Comparison of ENCODE assay signal across 14 mouse cellular contexts in genomic region chr12:105898580-105899293, GRCm38 (mm10).
DNase-seq lines count a peak whose midpoint lies in the region; ATAC-seq lines count a peak whose summit lies in the region.
"Had no signal": no experiment of that assay in that cellular context is flagged by ENCODE, and none has a peak within 500 bp of the region (broad histone marks: within the 10 kb centered on the region; RNA-seq: fewer than 3 reads in every experiment).

No protein-coding gene starts in this region.

- H3K4me3 ChIP-seq in forebrain, embryonic 13.5 days = no peak overlapping the region
- H3K4me3 ChIP-seq in hindbrain, embryonic 16.5 days (ENCODE audit: low read length) = no peak overlapping the region
- no peak overlapping the region for H3K4me3 ChIP-seq in neural tube, embryonic 13.5 days
- H3K4me3 ChIP-seq: heart, embryonic 15.5 days; intestine, embryonic 15.5 days; liver, embryonic 13.5 days had no signal

- WGBS in forebrain, embryonic 13.5 days = 22% methylated on average over 12 of the region's 12 CpGs
- WGBS in hindbrain, embryonic 16.5 days = 32% methylated on average over 12 of the region's 12 CpGs
- WGBS in neural tube, embryonic 13.5 days = 35% methylated on average over 12 of the region's 12 CpGs

- peak overlapping the region; percentile 94 for H3K27ac ChIP-seq in forebrain, embryonic 13.5 days
- peak overlapping the region; percentile 77 for H3K27ac ChIP-seq in hindbrain, embryonic 16.5 days (ENCODE audit: low read depth, low read length)
- H3K27ac ChIP-seq in neural tube, embryonic 13.5 days (replicated peaks) = peak overlapping the region; percentile 78
- H3K27ac ChIP-seq: heart, embryonic 15.5 days; intestine, embryonic 15.5 days; liver, embryonic 13.5 days; stomach, postnatal 0 days had no signal

- peak overlapping the region; percentile 45 for H3K4me2 ChIP-seq in forebrain, embryonic 13.5 days
- H3K4me2 ChIP-seq in hindbrain, embryonic 16.5 days (ENCODE audit: low read length) = peak overlapping the region; percentile 31
- peak overlapping the region; percentile 11; the same call in 1 of the 2 replicates for H3K4me2 ChIP-seq in neural tube, embryonic 13.5 days
- H3K4me2 ChIP-seq: heart, embryonic 15.5 days; intestine, embryonic 15.5 days; liver, embryonic 13.5 days had no signal

- peaks cover 41% of the 10 kb centered on the region for H3K9me3 ChIP-seq in forebrain, embryonic 13.5 days (replicated peaks)
- peaks cover 31% of the 10 kb centered on the region for H3K9me3 ChIP-seq in hindbrain, embryonic 16.5 days (ENCODE audit: control insufficient read depth, low read length)
- H3K9me3 ChIP-seq in neural tube, embryonic 13.5 days = peaks cover 33% of the 10 kb centered on the region

- no peak overlapping the region for H3K9ac ChIP-seq in forebrain, embryonic 13.5 days
- H3K9ac ChIP-seq in hindbrain, embryonic 16.5 days (ENCODE audit: low read depth, low read length) = no peak overlapping the region
- no peak overlapping the region for H3K9ac ChIP-seq in neural tube, embryonic 13.5 days
- H3K9ac ChIP-seq: heart, embryonic 15.5 days; intestine, embryonic 15.5 days; liver, embryonic 13.5 days had no signal

- peaks cover 17% of the 10 kb centered on the region for H3K36me3 ChIP-seq in forebrain, embryonic 13.5 days (ENCODE audit: poor library complexity, severe bottlenecking)
- no peaks in the 10 kb centered on the region; the same call in 1 of the 2 replicates for H3K36me3 ChIP-seq in hindbrain, embryonic 16.5 days (ENCODE audit: control insufficient read depth, insufficient read depth, low read length)
- no peaks in the 10 kb centered on the region for H3K36me3 ChIP-seq in neural tube, embryonic 13.5 days
- H3K36me3 ChIP-seq: heart, embryonic 15.5 days; intestine, embryonic 15.5 days; liver, embryonic 13.5 days had no signal

- peak; percentile 29 for DNase-seq in embryo, embryonic 11 days
- no peak for DNase-seq in embryo, embryonic 9.5 days (ENCODE audit: extremely low spot score)
- no peak for DNase-seq in heart, postnatal 4 days
- DNase-seq in thymus, postnatal 10 days (ENCODE audit: low spot score in 2 of 2) = no peak
- DNase-seq in layer of hippocampus, postnatal 25 days (ENCODE audit: extremely low spot score in 1 of 2, low spot score in 1 of 2) = no peak
- DNase-seq: adrenal gland, postnatal 25 days; liver, embryonic 13.5 days; lung, postnatal 14 days had no signal

- H3K4me1 ChIP-seq in forebrain, embryonic 13.5 days = peaks cover 36% of the 10 kb centered on the region
- peaks cover 9% of the 10 kb centered on the region for H3K4me1 ChIP-seq in hindbrain, embryonic 16.5 days (ENCODE audit: control insufficient read depth, insufficient read depth, low read depth, low read length)
- H3K4me1 ChIP-seq in neural tube, embryonic 13.5 days (replicated peaks) = peaks cover 32% of the 10 kb centered on the region
- H3K4me1 ChIP-seq: heart, embryonic 15.5 days; intestine, embryonic 15.5 days; liver, embryonic 13.5 days had no signal

- no peaks in the 10 kb centered on the region for H3K27me3 ChIP-seq in forebrain, embryonic 13.5 days
- H3K27me3 ChIP-seq in hindbrain, embryonic 16.5 days (replicated peaks; ENCODE audit: control insufficient read depth, insufficient read depth, low read length) = no peaks in the 10 kb centered on the region
- H3K27me3 ChIP-seq in neural tube, embryonic 13.5 days = no peaks in the 10 kb centered on the region
- H3K27me3 ChIP-seq: heart, embryonic 15.5 days; intestine, embryonic 15.5 days; liver, embryonic 13.5 days had no signal

- peak; percentile 90 for ATAC-seq in forebrain, embryonic 13.5 days
- peak; percentile 76 for ATAC-seq in hindbrain, embryonic 16.5 days
- peak; percentile 86 for ATAC-seq in neural tube, embryonic 13.5 days (ENCODE audit: low read depth)
- ATAC-seq: intestine, embryonic 15.5 days had no signal
